Mouse (Mus musculus): ENCODE measurements at regions not wholly inside any gene's neighbourhood (a gene's known extent, or its start where the extent isn't known, plus 50 kb on each side); places are given as distances from the start of the nearest gene placed in this dataset.

DNA sequence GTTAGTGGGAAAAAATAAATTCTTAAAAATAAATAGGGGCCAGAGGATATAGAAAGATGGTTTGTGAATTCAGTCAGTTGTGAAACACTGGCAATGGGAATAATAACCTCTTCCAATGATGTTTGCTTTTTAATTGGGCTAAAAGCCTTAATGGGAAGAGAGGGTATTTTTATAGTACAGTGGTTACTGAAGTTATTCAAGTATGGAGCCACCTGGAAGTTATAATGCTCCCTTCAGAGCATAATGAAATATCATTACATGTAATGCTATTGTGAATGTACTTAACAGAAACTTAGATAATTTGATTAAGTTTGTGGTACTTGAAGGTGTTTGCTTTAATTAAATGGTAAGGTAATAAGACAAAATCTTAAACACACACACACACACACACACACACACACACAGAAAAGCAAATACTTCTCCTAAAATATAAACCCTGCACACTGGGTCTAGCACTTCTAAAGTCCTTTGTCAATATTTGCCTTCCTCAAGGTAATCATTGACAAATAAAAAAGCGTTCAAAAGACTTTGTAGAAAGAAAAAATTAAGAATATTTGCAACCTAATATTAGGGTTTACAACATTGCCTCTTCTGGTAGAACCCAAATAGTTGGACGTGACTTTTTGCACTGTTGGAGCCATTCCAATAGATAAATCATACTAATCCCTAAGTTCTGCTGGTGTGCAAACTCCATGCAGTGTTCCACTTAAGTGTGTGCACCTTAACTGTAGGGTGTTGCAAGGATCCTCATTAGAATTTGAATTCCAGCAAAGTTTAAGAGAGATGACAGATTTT lies 526.7 kb upstream of the Pdzrn3 start:
- no peak for ATAC-seq
- Histone ChIP-seq H3K27me3 (ENCODE audit: control insufficient read depth, insufficient read depth, low read depth, low read length) (no peaks in the 10 kb centered on the region), H3K4me3 (ENCODE audit: low read depth, low read length) (no peak overlapping the region), H3K9ac (ENCODE audit: low read depth, low read length) (no peak overlapping the region), H3K27ac (ENCODE audit: low read length) (no peak overlapping the region), H3K4me2 (ENCODE audit: low read length) (no peak overlapping the region), H3K36me3 (ENCODE audit: control insufficient read depth, insufficient read depth, low read length) (no peaks in the 10 kb centered on the region), H3K4me1 (ENCODE audit: control insufficient read depth, insufficient read depth, low read length) (no peaks in the 10 kb centered on the region), H3K9me3 (replicated peaks; ENCODE audit: control insufficient read depth, low read length, poor library complexity, severe bottlenecking) (no peaks in the 10 kb centered on the region)
- WGBS = 74% methylated on average over 2 of the region's 2 CpGs

DNA sequence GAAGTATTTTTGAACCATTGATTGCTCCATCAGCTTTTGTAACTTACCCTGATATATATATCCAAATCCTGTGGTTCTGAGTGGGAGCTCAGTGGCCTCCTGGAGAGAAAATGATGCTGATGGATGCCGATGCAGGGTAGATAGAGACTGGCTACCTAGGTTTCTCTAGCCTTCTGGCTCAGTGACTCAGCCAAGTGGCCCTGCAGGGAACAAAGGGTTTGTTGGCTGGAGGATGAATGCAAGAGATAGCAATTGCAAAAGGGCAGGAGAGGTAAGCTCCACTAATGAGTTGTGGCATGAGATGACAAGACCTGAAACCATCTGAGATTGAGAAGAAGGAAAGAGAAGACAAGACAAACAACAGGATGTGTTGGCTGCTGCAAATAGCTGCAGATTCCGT lies 524.6 kb upstream of the Pdzrn3 start:
- no peak for ATAC-seq
- Histone ChIP-seq H3K36me3 (ENCODE audit: control insufficient read depth, insufficient read depth, low read length) (no peaks in the 10 kb centered on the region), H3K27me3 (ENCODE audit: control insufficient read depth, insufficient read depth, low read depth, low read length) (no peaks in the 10 kb centered on the region), H3K4me3 (ENCODE audit: low read depth, low read length) (no peak overlapping the region), H3K9me3 (replicated peaks; ENCODE audit: control insufficient read depth, low read length, poor library complexity, severe bottlenecking) (no peaks in the 10 kb centered on the region), H3K27ac (ENCODE audit: low read length) (no peak overlapping the region), H3K4me2 (ENCODE audit: low read length) (no peak overlapping the region), H3K9ac (ENCODE audit: low read depth, low read length) (no peak overlapping the region), H3K4me1 (ENCODE audit: control insufficient read depth, insufficient read depth, low read length) (no peaks in the 10 kb centered on the region)
- WGBS = 76% methylated on average over 2 of the region's 2 CpGs

DNA sequence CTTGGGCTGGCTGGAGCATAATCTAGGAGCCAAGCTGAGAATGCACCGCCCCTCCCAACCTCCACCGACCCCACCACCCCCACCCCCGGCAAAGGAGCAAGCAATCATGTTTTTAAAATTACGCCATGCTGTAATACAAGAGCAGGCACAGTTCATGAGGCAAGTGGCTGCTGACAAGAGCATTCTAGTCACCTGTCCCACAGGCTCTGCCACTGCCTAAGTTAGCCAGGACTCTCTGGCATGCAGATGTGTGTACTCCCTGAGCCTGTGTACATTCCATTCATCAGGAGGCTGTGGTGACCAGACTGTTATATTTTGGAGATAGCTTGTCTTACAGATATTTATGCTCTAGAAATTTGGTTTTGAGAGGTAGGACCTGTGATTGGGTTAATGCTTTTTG lies 520.8 kb upstream of the Pdzrn3 start:
- Histone ChIP-seq H3K27ac (ENCODE audit: low read length) (no peak overlapping the region), H3K9ac (ENCODE audit: low read depth, low read length) (no peak overlapping the region), H3K4me2 (ENCODE audit: low read length) (no peak overlapping the region), H3K4me1 (ENCODE audit: control insufficient read depth, insufficient read depth, low read length) (no peaks in the 10 kb centered on the region), H3K36me3 (ENCODE audit: control insufficient read depth, insufficient read depth, low read length) (no peaks in the 10 kb centered on the region), H3K4me3 (ENCODE audit: low read depth, low read length) (no peak overlapping the region), H3K27me3 (ENCODE audit: control insufficient read depth, insufficient read depth, low read depth, low read length) (no peaks in the 10 kb centered on the region), H3K9me3 (replicated peaks; ENCODE audit: control insufficient read depth, low read length, poor library complexity, severe bottlenecking) (no peaks in the 10 kb centered on the region)
- no peak for ATAC-seq
- 87% methylated on average over 4 of the region's 4 CpGs for WGBS

DNA sequence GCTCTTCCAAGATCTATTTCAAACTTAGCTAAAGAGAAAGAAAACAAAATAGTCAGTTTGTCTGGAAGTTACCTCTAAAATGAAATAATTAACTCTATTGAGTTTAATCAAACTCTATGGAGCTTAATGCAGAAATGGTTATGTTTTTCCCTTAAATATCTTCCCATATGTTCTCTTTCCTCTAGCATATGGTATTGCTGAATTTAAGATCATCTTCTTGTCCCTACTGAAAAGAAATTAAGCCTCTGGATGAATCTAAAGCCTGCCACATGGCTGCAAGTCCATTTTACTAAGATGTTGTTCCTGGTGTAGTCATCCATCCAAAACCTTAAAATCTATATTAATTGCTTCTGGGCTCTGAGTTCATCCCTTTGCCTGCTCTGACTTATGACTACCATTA lies 513.0 kb upstream of the Pdzrn3 start:
- no peak overlapping the region for H3K27ac ChIP-seq (ENCODE audit: low read length)
- ATAC-seq = no peak

DNA sequence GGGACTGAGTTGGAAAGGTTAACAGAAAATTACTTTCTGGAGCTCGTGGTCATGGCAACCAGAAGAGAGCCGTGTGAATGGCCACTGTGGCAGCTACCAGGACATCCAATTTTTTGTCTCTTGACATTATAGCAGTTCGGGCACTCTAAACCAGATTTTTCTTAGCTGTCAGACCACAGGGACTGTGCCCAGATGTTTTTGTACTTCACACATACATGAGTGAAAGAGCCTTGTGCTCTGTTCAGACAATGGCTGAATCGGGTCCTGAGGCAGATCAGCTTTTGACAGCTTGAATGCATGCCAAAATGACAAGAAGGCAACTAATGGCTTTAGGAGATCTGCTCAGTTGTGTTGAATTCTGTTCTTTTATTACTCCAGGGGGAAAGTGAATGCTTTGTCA lies 505.2 kb upstream of the Pdzrn3 start:
- WGBS = 29% methylated on average over 4 of the region's 4 CpGs

More for the DNA sequence above, 513.0 kb upstream of the Pdzrn3 start:
- H3K9ac ChIP-seq (ENCODE audit: low read depth, low read length) = no peak overlapping the region
- no peak overlapping the region for H3K4me3 ChIP-seq (ENCODE audit: low read depth, low read length)
- H3K4me1 ChIP-seq (ENCODE audit: control insufficient read depth, insufficient read depth, low read length) = no peaks in the 10 kb centered on the region
- H3K36me3 ChIP-seq (ENCODE audit: control insufficient read depth, insufficient read depth, low read length) = no peaks in the 10 kb centered on the region
- H3K9me3 ChIP-seq (replicated peaks; ENCODE audit: control insufficient read depth, low read length, poor library complexity, severe bottlenecking) = 0 out of 2 replicates have a peak, but pooled peaks cover 3% of the 10 kb centered on the region
- no peaks in the 10 kb centered on the region for H3K27me3 ChIP-seq (ENCODE audit: control insufficient read depth, insufficient read depth, low read depth, low read length)
- H3K4me2 ChIP-seq (ENCODE audit: low read length) = no peak overlapping the region

DNA sequence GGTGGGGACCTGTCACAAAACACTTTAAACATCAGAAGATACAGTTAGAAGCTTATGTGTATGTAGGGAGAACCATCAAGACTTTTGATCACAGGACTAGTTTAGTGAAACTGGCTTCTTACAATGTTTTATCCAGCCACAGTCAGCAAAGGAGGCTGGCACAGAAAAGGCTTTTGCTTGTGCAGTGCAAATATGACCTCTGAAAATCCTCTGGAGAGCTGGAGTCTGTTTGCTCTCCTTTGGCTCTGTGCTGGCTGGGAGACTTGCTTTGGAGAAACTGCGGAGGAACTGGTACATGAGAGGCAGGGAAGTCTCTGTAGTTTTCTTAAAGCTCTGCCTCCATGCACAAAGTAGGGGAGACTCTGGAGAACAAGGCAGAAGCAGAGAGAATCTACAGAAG lies 497.2 kb upstream of the Pdzrn3 start:
- ATAC-seq = no peak
- Histone ChIP-seq H3K27ac (ENCODE audit: low read length) (no peak overlapping the region), H3K27me3 (ENCODE audit: control insufficient read depth, insufficient read depth, low read depth, low read length) (no peaks in the 10 kb centered on the region), H3K4me1 (ENCODE audit: control insufficient read depth, insufficient read depth, low read length) (no peaks in the 10 kb centered on the region), H3K4me3 (ENCODE audit: low read depth, low read length) (no peak overlapping the region), H3K36me3 (ENCODE audit: control insufficient read depth, insufficient read depth, low read length) (no peaks in the 10 kb centered on the region), H3K4me2 (ENCODE audit: low read length) (no peak overlapping the region), H3K9ac (ENCODE audit: low read depth, low read length) (no peak overlapping the region), H3K9me3 (replicated peaks; ENCODE audit: control insufficient read depth, low read length, poor library complexity, severe bottlenecking) (no peaks in the 10 kb centered on the region)
- WGBS = 64% methylated on average over 1 of the region's 1 CpGs

More for the DNA sequence above, 505.2 kb upstream of the Pdzrn3 start:
- no peak overlapping the region for H3K4me3 ChIP-seq (ENCODE audit: low read depth, low read length)
- H3K4me2 ChIP-seq (ENCODE audit: low read length) = no peak overlapping the region
- 0 out of 2 replicates have a peak, but pooled peaks cover under 1% of the 10 kb centered on the region for H3K9me3 ChIP-seq (replicated peaks; ENCODE audit: control insufficient read depth, low read length, poor library complexity, severe bottlenecking)
- no peaks in the 10 kb centered on the region for H3K36me3 ChIP-seq (ENCODE audit: control insufficient read depth, insufficient read depth, low read length)
- no peak overlapping the region for H3K27ac ChIP-seq (ENCODE audit: low read length)
- H3K9ac ChIP-seq (ENCODE audit: low read depth, low read length) = no peak overlapping the region
- peak; percentile 60 for ATAC-seq
- H3K27me3 ChIP-seq (ENCODE audit: control insufficient read depth, insufficient read depth, low read depth, low read length) = no peaks in the 10 kb centered on the region
- H3K4me1 ChIP-seq (ENCODE audit: control insufficient read depth, insufficient read depth, low read length) = peaks cover 3% of the 10 kb centered on the region; the same call in 1 of the 2 replicates

DNA sequence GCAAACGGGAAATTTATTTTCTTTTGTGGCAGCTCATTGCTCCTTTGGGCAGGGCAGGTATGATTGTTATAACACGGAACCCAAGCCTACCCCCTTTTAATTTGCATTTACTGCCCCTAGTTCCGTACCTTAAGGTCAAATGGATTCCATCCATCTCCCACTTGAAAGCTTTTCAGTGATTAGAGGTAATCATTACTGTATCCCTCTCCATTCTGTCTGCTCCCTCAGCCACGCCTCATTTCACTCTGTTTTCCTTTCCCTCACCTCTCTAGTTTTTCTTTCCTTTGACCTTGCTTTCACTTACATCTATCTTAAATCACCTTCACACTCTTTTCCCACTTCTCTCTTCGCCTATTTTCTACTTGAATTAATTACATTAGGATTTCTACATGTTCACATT lies 481.2 kb upstream of the Pdzrn3 start:
- 82% methylated on average over 5 of the region's 5 CpGs for WGBS
- no peaks in the 10 kb centered on the region for H3K4me1 ChIP-seq (ENCODE audit: control insufficient read depth, insufficient read depth, low read length)
- ATAC-seq = no peak
- H3K4me2 ChIP-seq (ENCODE audit: low read length) = no peak overlapping the region
- no peaks in the 10 kb centered on the region for H3K27me3 ChIP-seq (ENCODE audit: control insufficient read depth, insufficient read depth, low read depth, low read length)
- H3K4me3 ChIP-seq (ENCODE audit: low read depth, low read length) = no peak overlapping the region
- no peak overlapping the region for H3K27ac ChIP-seq (ENCODE audit: low read length)
- no peaks in the 10 kb centered on the region for H3K36me3 ChIP-seq (ENCODE audit: control insufficient read depth, insufficient read depth, low read length)
- H3K9ac ChIP-seq (ENCODE audit: low read depth, low read length) = no peak overlapping the region
- H3K9me3 ChIP-seq (replicated peaks; ENCODE audit: control insufficient read depth, low read length, poor library complexity, severe bottlenecking) = no peaks in the 10 kb centered on the region

DNA sequence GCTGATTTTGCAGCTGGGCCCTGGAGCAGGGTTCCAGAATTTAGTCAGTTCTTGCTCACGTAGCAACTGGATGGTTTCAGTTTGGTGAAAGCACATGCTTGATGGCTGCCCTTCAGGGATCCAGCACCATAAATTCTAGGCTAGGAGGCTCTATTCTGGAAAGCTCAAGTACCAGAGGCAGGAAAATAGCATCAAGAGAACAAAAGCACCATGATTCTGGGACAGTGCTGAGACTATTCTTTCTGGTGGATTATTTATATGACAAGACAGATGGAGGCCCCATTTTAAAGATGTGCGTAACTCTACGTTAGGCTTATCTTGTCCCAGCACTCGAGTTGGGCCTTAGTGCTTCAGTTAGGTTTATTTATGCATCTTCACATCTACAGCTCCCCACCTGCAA lies 463.0 kb upstream of the Pdzrn3 start:
- Histone ChIP-seq H3K36me3 (ENCODE audit: control insufficient read depth, insufficient read depth, low read length) (no peaks in the 10 kb centered on the region), H3K4me1 (ENCODE audit: control insufficient read depth, insufficient read depth, low read length) (no peaks in the 10 kb centered on the region), H3K27me3 (ENCODE audit: control insufficient read depth, insufficient read depth, low read depth, low read length) (no peaks in the 10 kb centered on the region), H3K4me2 (ENCODE audit: low read length) (no peak overlapping the region), H3K27ac (ENCODE audit: low read length) (no peak overlapping the region), H3K9me3 (replicated peaks; ENCODE audit: control insufficient read depth, low read length, poor library complexity, severe bottlenecking) (no peaks in the 10 kb centered on the region), H3K9ac (ENCODE audit: low read depth, low read length) (no peak overlapping the region), H3K4me3 (ENCODE audit: low read depth, low read length) (no peak overlapping the region)
- WGBS = 90% methylated on average over 4 of the region's 4 CpGs
- ATAC-seq = no peak

DNA sequence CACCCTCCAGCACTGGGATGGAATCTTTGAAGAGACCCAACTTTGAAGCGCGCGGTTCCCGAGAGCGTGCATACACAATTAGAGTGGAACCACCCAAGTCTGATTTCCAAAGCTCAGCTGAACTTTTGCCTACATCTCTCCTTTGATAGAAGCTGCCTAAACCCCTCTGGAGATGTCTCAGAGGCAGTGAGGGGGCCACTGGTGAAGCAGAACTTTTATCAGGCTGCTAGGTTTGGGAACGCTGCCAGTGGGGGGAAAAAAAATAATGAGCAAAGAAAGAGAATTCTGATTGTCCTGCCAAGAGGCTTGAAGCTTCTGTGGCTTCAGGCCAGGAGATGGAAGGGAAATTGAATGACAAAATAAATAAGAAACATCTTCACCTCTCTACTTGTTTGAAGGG lies 459.9 kb upstream of the Pdzrn3 start:
- no peak overlapping the region for H3K9ac ChIP-seq (ENCODE audit: low read depth, low read length)
- H3K4me3 ChIP-seq (ENCODE audit: low read depth, low read length) = no peak overlapping the region
- no peak overlapping the region for H3K4me2 ChIP-seq (ENCODE audit: low read length)
- 62% methylated on average over 6 of the region's 6 CpGs for whole genome bisulfite sequencing
- no peaks in the 10 kb centered on the region for H3K4me1 ChIP-seq (ENCODE audit: control insufficient read depth, insufficient read depth, low read length)
- H3K9me3 ChIP-seq (replicated peaks; ENCODE audit: control insufficient read depth, low read length, poor library complexity, severe bottlenecking) = no peaks in the 10 kb centered on the region
- ATAC-seq = peak; percentile 36; the same call in 1 of the 2 replicates
- H3K27me3 ChIP-seq (ENCODE audit: control insufficient read depth, insufficient read depth, low read depth, low read length) = no peaks in the 10 kb centered on the region
- no peaks in the 10 kb centered on the region for H3K36me3 ChIP-seq (ENCODE audit: control insufficient read depth, insufficient read depth, low read length)
- no peak overlapping the region for H3K27ac ChIP-seq (ENCODE audit: low read length)
